17 mouse cellular contexts compared by ENCODE assay signal in genomic region chr10:121919016-121919415, GRCm38 (mm10).
"Had no signal": no experiment of that assay in that cellular context is flagged by ENCODE, and none has a peak within 500 bp of the region (broad histone marks: within the 10 kb centered on the region; RNA-seq: fewer than 3 reads in every experiment).

No protein-coding gene starts in this region.

- H3K27me3 ChIP-seq: liver, embryonic 13.5 days; midbrain, embryonic 15.5 days; neural tube, embryonic 13.5 days; stomach, embryonic 15.5 days had no signal

- H3K9me3 ChIP-seq: liver, embryonic 13.5 days; midbrain, embryonic 15.5 days; neural tube, embryonic 13.5 days; stomach, embryonic 15.5 days had no signal

- H3K4me1 ChIP-seq: liver, embryonic 13.5 days had no signal

- H3K4me2 ChIP-seq: liver, embryonic 13.5 days; midbrain, embryonic 11.5 days; midbrain, embryonic 15.5 days; neural tube, embryonic 13.5 days; stomach, embryonic 15.5 days had no signal

- ATAC-seq: midbrain, embryonic 15.5 days had no signal

- H3K9ac ChIP-seq: liver, embryonic 13.5 days; midbrain, embryonic 15.5 days; neural tube, embryonic 13.5 days; stomach, embryonic 15.5 days had no signal

- DNase-seq: kidney, adult 9 months; kidney, postnatal 36 days; layer of hippocampus, postnatal 36 days; liver, embryonic 13.5 days; lung, adult 2 months; lung, postnatal 14 days; lung, postnatal 4 days; right cerebral cortex, adult 18-20 months; spleen, adult 18-20 months; thymus, postnatal 25 days had no signal

- H3K4me3 ChIP-seq: left cerebral cortex, adult 2 months; liver, embryonic 13.5 days; midbrain, embryonic 15.5 days; myocyte; neural tube, embryonic 13.5 days; stomach, embryonic 15.5 days had no signal

- H3K27ac ChIP-seq: kidney, postnatal 0 days; left cerebral cortex, adult 2 months; liver, embryonic 13.5 days; midbrain, embryonic 15.5 days; neural tube, embryonic 13.5 days; stomach, embryonic 15.5 days had no signal

- H3K36me3 ChIP-seq: liver, embryonic 13.5 days had no signal
